Mouse (Mus musculus) embryonic facial prominence, embryonic 11.5 days (tissue): Measurements from ENCODE around the gene Apopt1. TPM values are rescaled to one million over a fixed set of nuclear protein-coding genes. Genes with fewer than 3 reads are reported as not detected.

Experiments used
- ATAC-seq: fragments of 200-750 bp; cut with Nextera tagmentation; replicated peaks from 2 replicates; pipeline ENCODE4 v1.8.0; 2017; ENCODE audit warnings: low read depth; ENCODE audit not compliant: insufficient number of reproducible peaks, low FRiP score, low TSS enrichment
- DNase-seq: peaks from one replicate; pipeline ENCODE4 v3.0.0-alpha.2; 2015; ENCODE audit warnings: low spot score
- H3K27ac ChIP-seq: fragments of 300-500 bp; sonication (generic); replicated peaks from 2 replicates; pipeline ENCODE4 v1.5.1; 2014; ENCODE audit warnings: mild to moderate bottlenecking, low read depth, low read length, control low read depth
- H3K27me3 ChIP-seq: fragments of 300-500 bp; sonication (generic); 2 replicates; pipeline ENCODE4 v1.6.1; 2014; ENCODE audit warnings: mild to moderate bottlenecking, low read length, moderate library complexity, mixed read lengths; ENCODE audit not compliant: control insufficient read depth, insufficient read depth
- H3K36me3 ChIP-seq: fragments of 300-500 bp; sonication (generic); replicated peaks from 2 replicates; pipeline ENCODE4 v1.6.1; 2014; ENCODE audit warnings: low read depth, mild to moderate bottlenecking, low read length, moderate library complexity, mixed read lengths; ENCODE audit not compliant: control insufficient read depth, insufficient read depth
- H3K4me1 ChIP-seq: fragments of 300-500 bp; sonication (generic); 2 replicates; pipeline ENCODE4 v1.6.1; 2014; ENCODE audit warnings: low read length, mixed read lengths; ENCODE audit not compliant: control insufficient read depth, insufficient read depth
- H3K4me2 ChIP-seq: fragments of 300-500 bp; sonication (generic); 2 replicates; pipeline ENCODE4 v1.6.1; 2014; ENCODE audit warnings: low read depth, mild to moderate bottlenecking, control low read depth, low read length, moderate library complexity
- H3K4me3 ChIP-seq: fragments of 300-500 bp; sonication (generic); 2 replicates; pipeline ENCODE4 v1.5.1; 2014; ENCODE audit warnings: low read depth, low read length, control low read depth
- H3K9ac ChIP-seq: fragments of 300-500 bp; sonication (generic); replicated peaks from 2 replicates; pipeline ENCODE4 v1.6.1; 2014; ENCODE audit warnings: mild to moderate bottlenecking, control low read depth, low read length
- H3K9me3 ChIP-seq: fragments of 300-500 bp; sonication (generic); replicated peaks from 2 replicates; pipeline ENCODE4 v1.6.1; 2016; ENCODE audit warnings: mild to moderate bottlenecking, low read length, inconsistent platforms, mixed read lengths; ENCODE audit not compliant: control insufficient read depth
- WGBS: fragments of 180-500 bp; shearing (Covaris S2); extraction: QIAGEN DNeasy Blood & Tissue Kit; methylation state at CpG from one replicate; pipeline ENCODE4 v1.1.7; 2014; 5-methylcytosine and 5-hydroxymethylcytosine counted together
- polyA plus RNA-seq: library from polyadenylated mRNA; unstranded; fragments of >200 nt; fragmentation: Nextera tagmentation; extraction: Ambion mirVana; gene quantifications from 2 replicates; pipeline ENCODE4 v1.2.1, GENCODE M21; 2014

The Apopt1 gene
- polyA plus RNA-seq, 1 experiment from 2014 or later = 57.7 TPM

- peaks cover 22% of the 10 kb centered on the region for H3K27me3 ChIP-seq
- H3K9me3 ChIP-seq = no peaks in the 10 kb centered on the region
- ATAC-seq (no peak), DNase-seq (no peak)
- H3K4me1 ChIP-seq = peaks cover 8% of the 10 kb centered on the region; the same call in 1 of the 2 replicates
- H3K9ac ChIP-seq = no peak overlapping the region
- H3K36me3 ChIP-seq = no peaks in the 10 kb centered on the region
- WGBS = 74% methylated on average over 6 of the region's 6 CpGs
- no peak overlapping the region for H3K4me2 ChIP-seq
- H3K4me3 ChIP-seq = no peak overlapping the region
- no peak overlapping the region for H3K27ac ChIP-seq
Measured at GRCm38 (mm10) chr12:111675797-111676580, 37.1 kb upstream of the Apopt1 start.

- Histone ChIP-seq H3K27ac (peak overlapping the region; percentile 23), H3K27me3 (peaks cover 14% of the 10 kb centered on the region), H3K4me2 (peak overlapping the region; percentile 96), H3K36me3 (no peaks in the 10 kb centered on the region; the same call in 1 of the 2 replicates), H3K9me3 (no peaks in the 10 kb centered on the region), H3K9ac (peak overlapping the region; percentile 61), H3K4me1 (peaks cover 6% of the 10 kb centered on the region; the same call in 1 of the 2 replicates), H3K4me3 (peak overlapping the region; percentile 88)
- WGBS = 14% methylated on average over 5 of the region's 5 CpGs
- DNase-seq = no peak
- 0 out of 2 replicates have a peak, but pooled peaks have one; percentile 0 for ATAC-seq
Measured at GRCm38 (mm10) chr12:111677421-111677820, 35.6 kb upstream of the Apopt1 start.

GRCm38 (mm10) chr12:111677882-111678669 is 35.0 kb upstream of the Apopt1 start, which contains the start of gene Trmt61a:
Gene Trmt61a, plus strand, starts transcription at chr12:111678105.
- H3K36me3 ChIP-seq = no peaks in the 10 kb centered on the region; the same call in 1 of the 2 replicates
- H3K9me3 ChIP-seq = no peaks in the 10 kb centered on the region
- DNase-seq (peak; percentile 96), ATAC-seq (peak; percentile 84)
- peaks cover 8% of the 10 kb centered on the region for H3K27me3 ChIP-seq
- H3K4me1 ChIP-seq = peaks cover 6% of the 10 kb centered on the region; the same call in 1 of the 2 replicates
- WGBS = 1% methylated on average over 51 of the region's 51 CpGs
- H3K27ac ChIP-seq = peak within 1 kb of the TSS; percentile 23
- H3K9ac ChIP-seq = peak within 1 kb of the TSS; percentile 61
- peak within 1 kb of the TSS; percentile 88 for H3K4me3 ChIP-seq
- peak within 1 kb of the TSS; percentile 96 for H3K4me2 ChIP-seq

GRCm38 (mm10) chr12:111678670-111678933 is 34.5 kb upstream of the Apopt1 start:
- H3K4me1 ChIP-seq = peaks cover 6% of the 10 kb centered on the region; the same call in 1 of the 2 replicates
- no peak overlapping the region for H3K27ac ChIP-seq
- WGBS = 9% methylated on average over 13 of the region's 13 CpGs
- H3K4me2 ChIP-seq = peak overlapping the region; percentile 96
- no peaks in the 10 kb centered on the region for H3K9me3 ChIP-seq
- peaks cover 5% of the 10 kb centered on the region; the same call in 1 of the 2 replicates for H3K27me3 ChIP-seq
- DNase-seq = no peak
- no peak for ATAC-seq
- H3K4me3 ChIP-seq = peak overlapping the region; percentile 88
- peak overlapping the region; percentile 61 for H3K9ac ChIP-seq
- H3K36me3 ChIP-seq = no peaks in the 10 kb centered on the region; the same call in 1 of the 2 replicates

- Histone ChIP-seq H3K36me3 (no peaks in the 10 kb centered on the region; the same call in 1 of the 2 replicates), H3K4me3 (peak overlapping the region; percentile 88), H3K4me2 (peak overlapping the region; percentile 96), H3K9me3 (no peaks in the 10 kb centered on the region), H3K4me1 (peaks cover 6% of the 10 kb centered on the region; the same call in 1 of the 2 replicates), H3K9ac (peak overlapping the region; percentile 61), H3K27me3 (0 out of 2 replicates have a peak, but pooled peaks cover 2% of the 10 kb centered on the region), H3K27ac (no peak overlapping the region)
- 54% methylated on average over 7 of the region's 7 CpGs for WGBS
- DNase-seq (no peak), ATAC-seq (no peak)
Measured at GRCm38 (mm10) chr12:111678997-111679396, 34.1 kb upstream of the Apopt1 start.

- no peak for DNase-seq
- Histone ChIP-seq H3K36me3 (no peaks in the 10 kb centered on the region; the same call in 1 of the 2 replicates), H3K9ac (no peak overlapping the region), H3K27me3 (no peaks in the 10 kb centered on the region), H3K4me2 (no peak overlapping the region), H3K4me1 (peaks cover 6% of the 10 kb centered on the region; the same call in 1 of the 2 replicates), H3K27ac (no peak overlapping the region), H3K4me3 (no peak overlapping the region), H3K9me3 (no peaks in the 10 kb centered on the region)
- ATAC-seq = no peak
- 97% methylated on average over 13 of the region's 13 CpGs for WGBS
Measured at GRCm38 (mm10) chr12:111680661-111681060, 32.4 kb upstream of the Apopt1 start.

GRCm38 (mm10) chr12:111681305-111681704 is 31.8 kb upstream of the Apopt1 start:
- H3K4me1 ChIP-seq = peaks cover 6% of the 10 kb centered on the region; the same call in 1 of the 2 replicates
- no peak overlapping the region for H3K4me3 ChIP-seq

More at GRCm38 (mm10) chr12:111681305-111681704, 31.8 kb upstream of the Apopt1 start:
- Histone ChIP-seq H3K4me2 (no peak overlapping the region), H3K36me3 (no peaks in the 10 kb centered on the region; the same call in 1 of the 2 replicates), H3K27me3 (no peaks in the 10 kb centered on the region), H3K9me3 (no peaks in the 10 kb centered on the region), H3K9ac (no peak overlapping the region), H3K27ac (no peak overlapping the region)
- DNase-seq (no peak), ATAC-seq (no peak)
- WGBS = 87% methylated on average over 8 of the region's 8 CpGs
